Mouse (Mus musculus): Measurements from ENCODE around the gene Lmf1.

The Lmf1 gene

GRCm38 (mm10) chr17:25608137-25608785, 29.4 kb downstream of the Lmf1 start:
- no peak for DNase-seq

- no peak for DNase-seq
Observed at GRCm38 (mm10) chr17:25608821-25609505, 30.1 kb downstream of the Lmf1 start.

GRCm38 (mm10) chr17:25609506-25609828, 30.6 kb downstream of the Lmf1 start:
- DNase-seq = no peak

GRCm38 (mm10) chr17:25610151-25610550, 31.3 kb downstream of the Lmf1 start:
- no peak for DNase-seq

- no peak for DNase-seq
Observed at GRCm38 (mm10) chr17:25612537-25612936, 33.7 kb downstream of the Lmf1 start.

- DNase-seq = no peak
Observed at GRCm38 (mm10) chr17:25613323-25613722, 34.4 kb downstream of the Lmf1 start.

- DNase-seq = no peak
Observed at GRCm38 (mm10) chr17:25614723-25615510, 36.0 kb downstream of the Lmf1 start.

GRCm38 (mm10) chr17:25618508-25619056, 39.7 kb downstream of the Lmf1 start:
- DNase-seq = no peak

- DNase-seq = no peak
Observed at GRCm38 (mm10) chr17:25623441-25623840, 44.6 kb downstream of the Lmf1 start.

GRCm38 (mm10) chr17:25623935-25624334, 45.0 kb downstream of the Lmf1 start:
- no peak for DNase-seq

- DNase-seq = no peak
Observed at GRCm38 (mm10) chr17:25624446-25625119, 45.7 kb downstream of the Lmf1 start.

- no peak for DNase-seq
Observed at GRCm38 (mm10) chr17:25625282-25625681, 46.4 kb downstream of the Lmf1 start.

GRCm38 (mm10) chr17:25626196-25627043, 47.5 kb downstream of the Lmf1 start:
- DNase-seq = no peak

- DNase-seq = no peak
Observed at GRCm38 (mm10) chr17:25630313-25630712, 51.4 kb downstream of the Lmf1 start.

- DNase-seq = no peak
Observed at GRCm38 (mm10) chr17:25634070-25634469, 55.2 kb downstream of the Lmf1 start.

- DNase-seq = no peak
Observed at GRCm38 (mm10) chr17:25635387-25635786, 56.5 kb downstream of the Lmf1 start.

GRCm38 (mm10) chr17:25635806-25636205, 56.9 kb downstream of the Lmf1 start:
- DNase-seq = no peak

GRCm38 (mm10) chr17:25637986-25638385, 59.1 kb downstream of the Lmf1 start:
- DNase-seq = no peak

GRCm38 (mm10) chr17:25638442-25638841, 59.6 kb downstream of the Lmf1 start:
- no peak for DNase-seq

- DNase-seq = no peak
Observed at GRCm38 (mm10) chr17:25640956-25641355, 62.1 kb downstream of the Lmf1 start.

GRCm38 (mm10) chr17:25642032-25642431, 63.1 kb downstream of the Lmf1 start:
- DNase-seq = peak; percentile 45
